Mouse (Mus musculus) forebrain, embryonic 11.5 days (tissue): ENCODE measurements around the gene Nos1ap. TPM values are rescaled to one million over a fixed set of nuclear protein-coding genes. Genes with fewer than 3 reads are reported as not detected.

Experiments
- ATAC-seq: fragments of 200-750 bp; cut with Nextera tagmentation; replicated peaks from 2 replicates; pipeline ENCODE4 v1.8.0; 2017; ENCODE audit warnings: moderate TSS enrichment; ENCODE audit not compliant: low FRiP score
- DNase-seq: peaks from one replicate; pipeline ENCODE4 v3.0.0-alpha.2; 2017; ENCODE audit warnings: low spot score
- H3K27ac ChIP-seq: fragments of 300-500 bp; sonication (generic); 2 replicates; pipeline ENCODE4 v1.5.1; 2014; ENCODE audit warnings: low read depth, low read length
- H3K27me3 ChIP-seq: fragments of 300-500 bp; sonication (generic); 2 replicates; pipeline ENCODE4 v1.6.1; 2014; ENCODE audit warnings: mild to moderate bottlenecking, low read length, mixed read lengths; ENCODE audit not compliant: control insufficient read depth, insufficient read depth
- H3K36me3 ChIP-seq: fragments of 300-500 bp; sonication (generic); 2 replicates; pipeline ENCODE4 v1.6.1; 2014; ENCODE audit warnings: mild to moderate bottlenecking, low read length, moderate library complexity, mixed read lengths; ENCODE audit not compliant: control insufficient read depth, insufficient read depth
- H3K4me1 ChIP-seq: fragments of 300-500 bp; sonication (generic); replicated peaks from 2 replicates; pipeline ENCODE4 v1.6.1; 2014; ENCODE audit warnings: low read length, mixed read lengths; ENCODE audit not compliant: control insufficient read depth, insufficient read depth
- H3K4me2 ChIP-seq: fragments of 300-500 bp; sonication (generic); 2 replicates; pipeline ENCODE4 v1.6.1; 2014; ENCODE audit warnings: low read depth, mild to moderate bottlenecking, low read length, moderate library complexity, mixed read lengths; ENCODE audit not compliant: severe bottlenecking
- H3K4me3 ChIP-seq: fragments of 300-500 bp; sonication (generic); 2 replicates; pipeline ENCODE4 v1.5.1; 2014; ENCODE audit warnings: low read depth, low read length
- H3K9ac ChIP-seq: fragments of 300-500 bp; sonication (generic); 2 replicates; pipeline ENCODE4 v1.6.1; 2014; ENCODE audit warnings: low read length
- H3K9me3 ChIP-seq: fragments of 300-500 bp; sonication (generic); 2 replicates; pipeline ENCODE4 v1.6.1; 2016; ENCODE audit warnings: low read length, mixed read lengths; ENCODE audit not compliant: control insufficient read depth
- WGBS: fragments of 180-500 bp; shearing (Covaris S2); extraction: QIAGEN DNeasy Blood & Tissue Kit; methylation state at CpG from one replicate; pipeline ENCODE4 v1.1.7; 2014; 5-methylcytosine and 5-hydroxymethylcytosine counted together
- polyA plus RNA-seq: library from polyadenylated mRNA; unstranded; fragments of >200 nt; fragmentation: Nextera tagmentation; extraction: Ambion mirVana; gene quantifications from 2 replicates; pipeline ENCODE4 v1.2.1, GENCODE M21; 2014

The Nos1ap gene
- polyA plus RNA-seq, 1 experiment from 2014 or later = 19.7 TPM

DNA sequence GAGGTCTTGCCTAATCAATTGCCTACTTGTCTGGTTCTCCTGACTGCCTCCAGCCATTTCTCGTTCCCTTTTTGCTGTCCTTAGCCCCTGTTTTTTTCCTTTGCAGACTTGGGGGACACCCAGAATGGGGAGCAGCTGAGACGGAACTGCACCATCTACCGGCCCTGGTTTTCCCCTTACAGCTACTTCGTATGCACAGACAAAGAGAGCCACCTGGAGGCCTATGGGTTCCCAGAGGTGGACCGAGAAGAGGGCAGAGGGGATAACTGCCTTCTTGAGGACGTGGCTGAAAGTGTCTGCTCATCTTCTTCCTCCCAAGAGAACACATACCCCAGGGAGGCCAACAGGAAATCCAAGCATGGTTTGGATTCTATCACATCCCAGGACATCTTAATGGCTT is 278.2 kb downstream of the Nos1ap start:
- Histone ChIP-seq H3K27me3 (no peaks in the 10 kb centered on the region), H3K4me3 (no peak overlapping the region), H3K4me1 (no peaks in the 10 kb centered on the region), H3K9me3 (no peaks in the 10 kb centered on the region), H3K27ac (no peak overlapping the region), H3K36me3 (no peaks in the 10 kb centered on the region), H3K4me2 (no peak overlapping the region), H3K9ac (no peak overlapping the region)
- ATAC-seq (no peak), DNase-seq (no peak)
- 86% methylated on average over 6 of the region's 6 CpGs for WGBS

DNA sequence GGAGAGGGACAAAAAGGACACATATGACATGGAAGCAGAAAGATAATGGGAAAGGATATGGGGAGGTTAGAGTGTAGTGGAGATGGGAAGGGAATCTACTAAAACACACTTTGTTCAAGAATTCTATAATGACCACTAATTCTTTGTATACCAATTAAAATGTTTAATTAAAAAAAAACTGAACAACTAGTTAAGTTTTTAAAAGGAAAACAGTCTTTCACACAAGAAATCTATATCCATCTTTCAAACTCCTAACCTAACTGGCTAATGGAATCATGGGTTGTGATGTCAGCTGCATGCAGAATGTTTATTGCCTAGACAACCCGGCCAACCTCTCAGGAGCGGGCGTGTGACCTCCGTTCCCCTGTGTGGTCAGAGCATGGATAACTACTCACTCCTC is 281.2 kb downstream of the Nos1ap start, which contains the start of gene Spata46:
Gene Spata46 (plus strand): TSS at position 301 of the 400 bp plus-strand sequence.
- ATAC-seq (no peak), DNase-seq (peak; percentile 17)
- no peaks in the 10 kb centered on the region for H3K9me3 ChIP-seq
- H3K4me2 ChIP-seq = no peak within 1 kb of the TSS
- H3K27ac ChIP-seq = no peak within 1 kb of the TSS
- H3K4me1 ChIP-seq = no peaks in the 10 kb centered on the region
- no peak within 1 kb of the TSS for H3K4me3 ChIP-seq
- no peak within 1 kb of the TSS for H3K9ac ChIP-seq
- 94% methylated on average over 4 of the region's 4 CpGs for WGBS
- no peaks in the 10 kb centered on the region for H3K36me3 ChIP-seq
- no peaks in the 10 kb centered on the region for H3K27me3 ChIP-seq

GRCm38 (mm10) chr1:170306232-170306631 is 283.4 kb downstream of the Nos1ap start, which contains the start of gene Gm7694:
Gene Gm7694, minus strand, starts transcription at chr1:170306332.
- no peaks in the 10 kb centered on the region for H3K27me3 ChIP-seq
- H3K9ac ChIP-seq = no peak within 1 kb of the TSS
- H3K27ac ChIP-seq = no peak within 1 kb of the TSS
- no peak for DNase-seq
- no peaks in the 10 kb centered on the region for H3K36me3 ChIP-seq
- no peaks in the 10 kb centered on the region for H3K4me1 ChIP-seq
- no peak for ATAC-seq
- H3K4me3 ChIP-seq = no peak within 1 kb of the TSS
- WGBS = 95% methylated on average over 4 of the region's 4 CpGs
- H3K9me3 ChIP-seq = no peaks in the 10 kb centered on the region
- H3K4me2 ChIP-seq = no peak within 1 kb of the TSS

GRCm38 (mm10) chr1:170305002-170305401 is 284.7 kb downstream of the Nos1ap start:
- H3K27ac ChIP-seq = no peak overlapping the region

GRCm38 (mm10) chr1:170303103-170303502 is 286.6 kb downstream of the Nos1ap start:
- Histone ChIP-seq H3K4me1 (no peaks in the 10 kb centered on the region), H3K4me2 (no peak overlapping the region), H3K36me3 (no peaks in the 10 kb centered on the region), H3K9me3 (no peaks in the 10 kb centered on the region), H3K27me3 (no peaks in the 10 kb centered on the region), H3K4me3 (no peak overlapping the region), H3K27ac (no peak overlapping the region), H3K9ac (no peak overlapping the region)
- DNase-seq (no peak), ATAC-seq (no peak)
- 75% methylated on average over 6 of the region's 6 CpGs for WGBS

More at GRCm38 (mm10) chr1:170305002-170305401, 284.7 kb downstream of the Nos1ap start:
- Histone ChIP-seq H3K36me3 (no peaks in the 10 kb centered on the region), H3K4me1 (no peaks in the 10 kb centered on the region), H3K9ac (no peak overlapping the region), H3K27me3 (no peaks in the 10 kb centered on the region), H3K4me2 (no peak overlapping the region), H3K9me3 (no peaks in the 10 kb centered on the region), H3K4me3 (no peak overlapping the region)
- ATAC-seq = no peak
- 92% methylated on average over 10 of the region's 10 CpGs for WGBS
- DNase-seq = no peak

GRCm38 (mm10) chr1:170302456-170302855 is 287.2 kb downstream of the Nos1ap start:
- Histone ChIP-seq H3K27ac (no peak overlapping the region), H3K4me2 (no peak overlapping the region), H3K36me3 (no peaks in the 10 kb centered on the region), H3K9me3 (no peaks in the 10 kb centered on the region), H3K4me3 (no peak overlapping the region), H3K9ac (no peak overlapping the region), H3K4me1 (no peaks in the 10 kb centered on the region), H3K27me3 (no peaks in the 10 kb centered on the region)
- no peak for DNase-seq
- no peak for ATAC-seq
- 81% methylated on average over 6 of the region's 6 CpGs for WGBS

- Histone ChIP-seq H3K36me3 (no peaks in the 10 kb centered on the region), H3K27me3 (no peaks in the 10 kb centered on the region), H3K4me1 (no peaks in the 10 kb centered on the region), H3K4me3 (no peak overlapping the region), H3K9me3 (no peaks in the 10 kb centered on the region), H3K27ac (no peak overlapping the region), H3K4me2 (no peak overlapping the region), H3K9ac (no peak overlapping the region)
- DNase-seq (no peak), ATAC-seq (no peak)
- 95% methylated on average over 9 of the region's 9 CpGs for WGBS
Observed at GRCm38 (mm10) chr1:170301686-170302085, 288.0 kb downstream of the Nos1ap start.

GRCm38 (mm10) chr1:170299496-170299895 is 290.2 kb downstream of the Nos1ap start:
- H3K4me2 ChIP-seq = no peak overlapping the region
- H3K27me3 ChIP-seq = no peaks in the 10 kb centered on the region
- no peak for ATAC-seq
- 92% methylated on average over 4 of the region's 4 CpGs for WGBS
- 0 out of 2 replicates have a peak, but pooled peaks cover 2% of the 10 kb centered on the region for H3K4me1 ChIP-seq
- H3K9ac ChIP-seq = no peak overlapping the region
- H3K36me3 ChIP-seq = no peaks in the 10 kb centered on the region
- H3K27ac ChIP-seq = no peak overlapping the region
- no peak for DNase-seq
- H3K4me3 ChIP-seq = no peak overlapping the region
- H3K9me3 ChIP-seq = no peaks in the 10 kb centered on the region

- no peaks in the 10 kb centered on the region for H3K36me3 ChIP-seq
- no peak overlapping the region for H3K4me3 ChIP-seq
- WGBS = 69% methylated on average over 15 of the region's 15 CpGs
- H3K4me1 ChIP-seq = peaks cover 4% of the 10 kb centered on the region; the same call in 1 of the 2 replicates
- no peak overlapping the region for H3K4me2 ChIP-seq
- no peak overlapping the region for H3K9ac ChIP-seq
- no peaks in the 10 kb centered on the region for H3K27me3 ChIP-seq
- DNase-seq = no peak
- H3K9me3 ChIP-seq = no peaks in the 10 kb centered on the region
- no peak overlapping the region for H3K27ac ChIP-seq
- no peak for ATAC-seq
Observed at GRCm38 (mm10) chr1:170294786-170295570, 294.7 kb downstream of the Nos1ap start.
